Mouse (Mus musculus) CH12.LX (cell line): ENCODE data around the gene Tmem132c. TPM values are rescaled to one million over a fixed set of nuclear protein-coding genes. Genes with fewer than 3 reads are reported as not detected.

Source experiments
- DNase-seq: peaks from one replicate; pipeline ENCODE4 v3.0.0-alpha.2; 2013; ENCODE audit errors: extremely low read depth
- H3K27ac ChIP-seq: 2 replicates; pipeline ENCODE4 v1.5.1; 2012; ENCODE audit warnings: low read depth, mild to moderate bottlenecking, control low read depth, moderate library complexity; ENCODE audit not compliant: insufficient read depth
- H3K27me3 ChIP-seq: replicated peaks from 2 replicates; pipeline ENCODE3; 2012; ENCODE audit warnings: inconsistent platforms
- H3K36me3 ChIP-seq, 2 experiments: replicated peaks in 1 of 2; 2 replicates each; pipeline versions ENCODE3 to v1.6.1; 2012; ENCODE audit warnings: inconsistent platforms in 1 of 2, low read length in 1 of 2, mild to moderate bottlenecking in 1 of 2, mixed read lengths in 1 of 2, moderate library complexity in 1 of 2; ENCODE audit not compliant: control insufficient read depth in 1 of 2, insufficient read depth in 1 of 2
- H3K4me1 ChIP-seq, 2 experiments: 2 replicates each; pipeline ENCODE4 v1.6.1; 2012; ENCODE audit warnings: inconsistent platforms in 1 of 2, moderate library complexity in 1 of 2; ENCODE audit not compliant: insufficient read depth in 2 of 2, control insufficient read depth in 1 of 2
- H3K4me2 ChIP-seq: 2 replicates; pipeline ENCODE4 v1.6.1; 2012; ENCODE audit warnings: low read depth, mild to moderate bottlenecking, control low read depth; ENCODE audit not compliant: poor library complexity, insufficient read depth, severe bottlenecking
- H3K4me3 ChIP-seq, 3 experiments: fragments of 150-350 bp in 1 of 3; sonication (generic) in 1 of 3; replicated peaks in 1 of 3; 2 replicates each; pipeline versions ENCODE3 to v1.5.1; 2011 to 2012; ENCODE audit warnings: low read depth in 2 of 3, low read length in 2 of 3, mild to moderate bottlenecking in 2 of 3, moderate library complexity in 2 of 3, control low read depth in 1 of 3, improper control_type of control experiment in 1 of 3, inconsistent platforms in 1 of 3, mixed read lengths in 1 of 3; ENCODE audit not compliant: poor library complexity in 1 of 3
- H3K79me2 ChIP-seq: replicated peaks from 2 replicates; pipeline ENCODE4 v1.6.1; 2012; ENCODE audit warnings: mild to moderate bottlenecking, moderate library complexity; ENCODE audit not compliant: control insufficient read depth, poor library complexity, insufficient read depth, severe bottlenecking; ENCODE audit errors: extremely low read depth
- H3K9ac ChIP-seq: 2 replicates; pipeline ENCODE4 v1.6.1; 2012; ENCODE audit warnings: low read depth, mild to moderate bottlenecking, control low read depth, moderate library complexity; ENCODE audit not compliant: insufficient read depth
- H3K9me3 ChIP-seq: replicated peaks from 2 replicates; pipeline ENCODE3; 2012; ENCODE audit warnings: low read length, inconsistent platforms, mixed read lengths
- BHLHE40 ChIP-seq: IDR thresholded peaks from 2 replicates; pipeline ENCODE4 v1.6.1; 2011; ENCODE audit warnings: mild to moderate bottlenecking, low read depth, low read length, improper control_type of control experiment
- CHD2 ChIP-seq: IDR thresholded peaks from 2 replicates; pipeline ENCODE4 v1.6.1; 2011; ENCODE audit warnings: low read length, improper control_type of control experiment
- ELF1 ChIP-seq: IDR thresholded peaks from 2 replicates; pipeline ENCODE4 v1.6.1; 2014; ENCODE audit warnings: low read depth, mild to moderate bottlenecking, inconsistent platforms, low read length, improper control_type of control experiment
- EP300 ChIP-seq: IDR thresholded peaks from 2 replicates; pipeline ENCODE4 v1.6.1; 2011; ENCODE audit warnings: low read length, improper control_type of control experiment
- ETS1 ChIP-seq: conservative IDR thresholded peaks from 2 replicates; pipeline ENCODE4 v1.6.1; 2012; ENCODE audit warnings: low read depth, mild to moderate bottlenecking, inconsistent platforms, low read length, improper control_type of control experiment, moderate library complexity
- GABPA ChIP-seq: IDR thresholded peaks from 2 replicates; pipeline ENCODE4 v1.6.1; 2012; ENCODE audit warnings: low read depth, low read length, improper control_type of control experiment, inconsistent platforms; ENCODE audit not compliant: insufficient replicate concordance
- HCFC1 ChIP-seq: IDR thresholded peaks from 2 replicates; pipeline ENCODE4 v1.6.1; 2012; ENCODE audit warnings: low read depth, mild to moderate bottlenecking, inconsistent platforms, low read length, improper control_type of control experiment
- IRF4 ChIP-seq: IDR thresholded peaks from 2 replicates; pipeline ENCODE4 v1.6.1; 2014; ENCODE audit warnings: low read depth, mild to moderate bottlenecking, inconsistent platforms, low read length, improper control_type of control experiment
- JUN ChIP-seq: IDR thresholded peaks from 2 replicates; pipeline ENCODE4 v1.6.1; 2011; ENCODE audit warnings: low read depth, mild to moderate bottlenecking, low read length, improper control_type of control experiment, moderate library complexity; ENCODE audit not compliant: insufficient read depth
- KAT2A ChIP-seq: IDR thresholded peaks from 2 replicates; pipeline ENCODE4 v1.6.1; 2012; ENCODE audit warnings: low read length, improper control_type of control experiment, inconsistent platforms; ENCODE audit not compliant: insufficient replicate concordance
- MAZ ChIP-seq: IDR thresholded peaks from 2 replicates; pipeline ENCODE4 v1.6.1; 2012; ENCODE audit warnings: low read depth, mild to moderate bottlenecking, inconsistent platforms, low read length, improper control_type of control experiment, moderate library complexity
- MEF2A ChIP-seq: IDR thresholded peaks from 2 replicates; pipeline ENCODE4 v1.6.1; 2014; ENCODE audit warnings: low read depth, mild to moderate bottlenecking, inconsistent platforms, low read length, improper control_type of control experiment, borderline replicate concordance
- MYC ChIP-seq: IDR thresholded peaks from 2 replicates; pipeline ENCODE4 v1.6.1; 2011; ENCODE audit warnings: low read depth, mild to moderate bottlenecking, improper control_type of control experiment, low read length
- PAX5 ChIP-seq: IDR thresholded peaks from 2 replicates; pipeline ENCODE4 v1.6.1; 2012; ENCODE audit warnings: low read length, inconsistent platforms, mixed read lengths
- POLR2A ChIP-seq: IDR thresholded peaks from 2 replicates; pipeline ENCODE4 v1.6.1; 2011; ENCODE audit warnings: low read depth, mild to moderate bottlenecking, improper control_type of control experiment, low read length
- POLR2AphosphoS2 ChIP-seq: IDR thresholded peaks from 2 replicates; pipeline ENCODE4 v1.6.1; 2011; ENCODE audit warnings: low read depth, low read length, improper control_type of control experiment
- SMC3 ChIP-seq: IDR thresholded peaks from 2 replicates; pipeline ENCODE4 v1.6.1; 2011; ENCODE audit warnings: low read depth, low read length, improper control_type of control experiment
- USF1 ChIP-seq: IDR thresholded peaks from 2 replicates; pipeline ENCODE4 v1.6.1; 2014; ENCODE audit warnings: low read depth, mild to moderate bottlenecking, inconsistent platforms, low read length, improper control_type of control experiment
- ZC3H11A ChIP-seq: IDR thresholded peaks from 2 replicates; pipeline ENCODE4 v1.6.1; 2012; ENCODE audit warnings: low read depth, mild to moderate bottlenecking, inconsistent platforms, low read length, improper control_type of control experiment
- ZKSCAN1 ChIP-seq: IDR thresholded peaks from 2 replicates; pipeline ENCODE4 v1.6.1; 2012; ENCODE audit warnings: low read depth, inconsistent platforms, low read length, improper control_type of control experiment, borderline replicate concordance
- ZMIZ1 ChIP-seq: IDR thresholded peaks from 2 replicates; pipeline ENCODE4 v1.6.1; 2012; ENCODE audit warnings: low read depth, mild to moderate bottlenecking, inconsistent platforms, low read length, improper control_type of control experiment
- dilution Hi-C: fragments of 300-500 bp; cut with MboI; formaldehyde crosslinking; loops from 2 replicates; pipeline ENCODE4 v1.14.3; 2020; ENCODE audit warnings: low sequenced_read_pairs; ENCODE audit not compliant: extremely low pct_unique_long_range_greater_than_20kb, extremely low pct_ligation_motif_present
- in situ Hi-C: fragments of 300-500 bp; cut with MboI; formaldehyde crosslinking; loops from 3 replicates; pipeline ENCODE4 v1.14.3; 2019; ENCODE audit warnings: low sequenced_read_pairs, low pct_ligation_motif_present, low pct_unique_long_range_greater_than_20kb, mixed read lengths
- polyA plus RNA-seq: library from polyadenylated mRNA; unstranded; fragments of >175 nt; gene quantifications from 2 replicates; pipeline ENCODE4 v1.2.1, GENCODE M21; 2012; ENCODE audit warnings: low read depth; ENCODE audit not compliant: insufficient read length
- total RNA-seq, 2 experiments: library from RNA; depleted of rRNA; stranded (reverse); fragments of 300-350 nt in 1 of 2; fragments of >200 nt in 1 of 2; gene quantifications; 2 replicates each; pipeline ENCODE4 v1.2.3; 2012 to 2014

Tmem132c gene
- total and polyA plus RNA-seq, 3 experiments, result not detected

GRCm38 (mm10) chr5:127379351-127379750 lies 137.7 kb downstream of the Tmem132c start:
- in situ Hi-C loops (no loop called here), dilution Hi-C loops (no loop called here)
- H3K27me3 ChIP-seq, result no peaks in the 10 kb centered on the region
- TF ChIP-seq MYC (no peak), JUN (no peak), POLR2AphosphoS2 (no peak), IRF4 (no peak), GABPA (no peak), MEF2A (no peak), ZC3H11A (no peak), USF1 (no peak), PAX5 (no peak), CHD2 (no peak), ZKSCAN1 (no peak), ZMIZ1 (no peak), HCFC1 (no peak), MAZ (no peak), ETS1 (no peak), POLR2A (no peak)
- TF ChIP-seq, all 38 proteins: peak for 0
- Histone ChIP-seq H3K4me3 (no peak overlapping the region), H3K4me2 (no peak overlapping the region), H3K4me1 (no peaks in the 10 kb centered on the region), H3K36me3 (no peaks in the 10 kb centered on the region), H3K79me2 (no peaks in the 10 kb centered on the region), H3K27ac (no peak overlapping the region), H3K9ac (no peak overlapping the region), H3K9me3 (peaks cover 74% of the 10 kb centered on the region)
- no peak for DNase-seq

- dilution Hi-C loops, result no loop called here
- Histone ChIP-seq H3K79me2 (no peaks in the 10 kb centered on the region), H3K4me3 (no peak overlapping the region)
- no peak for DNase-seq
- TF ChIP-seq MYC (no peak), BHLHE40 (no peak), SMC3 (no peak), ELF1 (no peak), ZMIZ1 (no peak), POLR2AphosphoS2 (no peak), EP300 (no peak), KAT2A (no peak)
- TF ChIP-seq, all 38 proteins: peak for 0
- Histone ChIP-seq H3K36me3 (no peaks in the 10 kb centered on the region), H3K27ac (no peak overlapping the region), H3K4me2 (no peak overlapping the region), H3K4me1 (no peaks in the 10 kb centered on the region), H3K9ac (no peak overlapping the region), H3K9me3 (peaks cover 62% of the 10 kb centered on the region), H3K27me3 (no peaks in the 10 kb centered on the region)
- in situ Hi-C loops, result no loop called here
Measured at GRCm38 (mm10) chr5:127381216-127381615, 139.6 kb downstream of the Tmem132c start.
